Mouse (Mus musculus): ENCODE measurements around the gene Tlr12. TPM values are rescaled to one million over a fixed set of nuclear protein-coding genes. Genes with fewer than 3 reads are reported as not detected.

Gene Tlr12
- polyA plus RNA-seq (2017; shearing (Covaris generic)): 1 to 10 TPM; 1.3 to 2.0 TPM

DNA sequence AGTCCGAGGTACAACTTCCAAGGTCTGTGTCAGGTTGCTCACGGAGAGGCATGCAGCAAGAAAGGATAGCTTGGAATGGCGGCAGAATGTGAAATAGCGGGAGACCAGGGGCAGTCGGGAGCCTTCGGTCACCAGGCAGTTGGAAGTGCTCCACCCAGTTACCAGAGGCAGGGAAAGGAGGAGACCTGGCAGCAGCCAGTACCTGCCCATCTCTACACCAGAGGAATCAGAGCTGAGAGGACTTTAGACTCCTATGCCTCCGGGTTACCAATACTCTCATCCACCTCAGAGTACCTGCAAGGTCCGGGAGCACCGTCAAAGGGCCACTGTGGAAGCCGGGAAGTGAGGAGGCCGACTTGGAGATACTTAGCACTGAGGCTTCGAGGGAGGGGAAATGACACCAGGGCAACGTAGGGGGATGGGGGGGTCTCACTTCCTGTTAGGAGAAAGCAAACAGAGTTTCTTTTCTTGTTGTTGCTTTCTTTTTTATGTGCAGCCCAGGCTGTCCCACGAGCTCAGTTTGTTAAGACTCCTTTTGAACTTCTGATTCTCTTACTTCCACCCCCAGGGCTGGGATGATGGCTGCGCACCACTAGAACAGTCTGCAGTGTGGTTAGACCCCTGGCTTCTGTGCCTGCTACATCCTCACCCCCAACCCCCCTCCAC is at the start of gene Tlr12:
TSS of gene Tlr12 (minus strand) at position 374 of the 666 bp plus-strand sequence.

DNA sequence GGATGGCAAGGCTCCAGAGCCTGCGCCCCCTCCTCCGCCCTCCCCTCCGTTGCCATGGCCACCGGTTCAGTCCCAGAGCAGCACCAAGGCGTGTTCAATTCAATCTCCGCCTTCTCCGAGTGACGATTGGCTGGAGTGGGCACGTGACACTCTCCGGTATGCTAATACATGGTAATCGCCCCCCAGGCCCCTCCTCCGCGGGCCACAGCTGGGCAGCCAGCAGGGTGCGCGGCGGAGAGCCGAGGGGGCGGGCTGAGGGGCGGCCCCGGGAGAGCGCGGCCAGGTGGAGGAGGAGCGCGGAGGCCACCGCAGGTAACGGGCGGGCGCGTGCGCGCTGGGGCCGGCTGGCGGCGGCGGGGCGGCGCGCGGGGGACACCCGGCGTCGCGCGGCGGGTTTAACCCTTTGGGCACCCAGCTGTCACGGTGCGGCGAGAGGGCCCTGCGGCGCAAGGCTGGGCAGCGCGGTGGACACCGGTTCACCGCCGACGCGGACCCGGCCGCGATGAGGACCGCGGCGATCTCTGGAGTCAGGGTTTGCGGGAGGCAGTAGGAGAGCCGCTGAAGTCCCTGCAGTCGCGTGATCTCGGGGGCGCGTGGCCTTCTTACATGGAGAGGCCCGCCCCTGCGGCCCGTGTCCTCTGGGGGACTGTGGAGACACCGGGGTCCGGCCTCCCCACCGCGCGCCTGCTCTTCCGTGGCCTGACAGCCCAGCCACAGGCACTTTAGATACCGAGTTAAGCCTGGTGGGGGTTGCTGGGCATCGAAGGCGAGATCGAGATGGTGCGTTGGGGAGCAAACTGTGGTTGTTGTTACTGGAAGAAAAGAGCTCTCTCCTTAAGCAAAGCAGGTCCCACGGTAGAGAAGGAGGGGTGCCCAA is 36.3 kb upstream of the Tlr12 start, which contains the start of gene Phc2:
TSS of gene Phc2 (plus strand) at position 198 of the 877 bp plus-strand sequence.

GRCm38 (mm10) chr4:128609925-128610402 is 8.5 kb downstream of the Tlr12 start, which contains the start of gene Zscan20:
Zscan20 (minus strand) TSS chr4:128610098.

Other genes starting within 250 kb of the Tlr12 start
- 10 to 100 TPM in 1 of 2 experiments, 1 to 10 TPM in 1; 8.7 to 12.1 TPM for gene Zscan20, start 8.5 kb downstream of the Tlr12 start, polyA plus RNA-seq (2017; shearing (Covaris generic))
- gene Phc2, start 36.1 kb upstream of the Tlr12 start, polyA plus RNA-seq (2017; shearing (Covaris generic)): 100 to 1,000 TPM; 117 to 139 TPM
- gene A3galt2, start 136.7 kb upstream of the Tlr12 start, polyA plus RNA-seq (2017; shearing (Covaris generic)): under 1 TPM in 1 of 2 experiments, not detected in 1; 0.12 TPM
- 10 to 100 TPM; 26.1 to 37.5 TPM for gene Zfp362, start 187.4 kb upstream of the Tlr12 start, polyA plus RNA-seq (2017; shearing (Covaris generic))

Data from inflammation-experienced regulatory T-cells (primary cell).